Mouse (Mus musculus): Measurements from ENCODE around the gene Hectd3.

The Hectd3 gene

GRCm38 (mm10) chr4:117014901-117015415 is 19.8 kb downstream of the Hectd3 start:
- in situ Hi-C loops (cut with MboI; ENCODE audit: low sequenced_read_pairs) = no loop called here

- in situ Hi-C loops (cut with MboI; ENCODE audit: low sequenced_read_pairs) = no loop called here
These were observed 22.6 kb downstream of the Hectd3 start for GRCm38 (mm10) chr4:117017738-117018137.

- in situ Hi-C loops (cut with MboI; ENCODE audit: low sequenced_read_pairs) = no loop called here
These were observed 23.2 kb downstream of the Hectd3 start for GRCm38 (mm10) chr4:117018327-117018726.

GRCm38 (mm10) chr4:117019206-117020134 is 24.4 kb downstream of the Hectd3 start, which contains the start of gene Eif2b3:
Eif2b3 (plus strand) TSS chr4:117019402.
- in situ Hi-C loops (cut with MboI; ENCODE audit: low sequenced_read_pairs) = loop anchor here (10.0 kb wide), 1 partner anchor 125 kb away; no protein-coding TSS in a partner anchor

- in situ Hi-C loops (cut with MboI; ENCODE audit: low sequenced_read_pairs) = loop anchor here (10.0 kb wide), 1 partner anchor 121 kb away; no protein-coding TSS in a partner anchor
These were observed 28.4 kb downstream of the Hectd3 start for GRCm38 (mm10) chr4:117023469-117023868.

GRCm38 (mm10) chr4:117031105-117031504 is 36.0 kb downstream of the Hectd3 start:
- in situ Hi-C loops (cut with MboI; ENCODE audit: low sequenced_read_pairs) = no loop called here

GRCm38 (mm10) chr4:117039925-117040687 is 45.0 kb downstream of the Hectd3 start:
- in situ Hi-C loops (cut with MboI; ENCODE audit: low sequenced_read_pairs) = no loop called here

GRCm38 (mm10) chr4:117040791-117041190 is 45.7 kb downstream of the Hectd3 start:
- in situ Hi-C loops (cut with MboI; ENCODE audit: low sequenced_read_pairs) = no loop called here

GRCm38 (mm10) chr4:117041283-117041721 is 46.2 kb downstream of the Hectd3 start:
- in situ Hi-C loops (cut with MboI; ENCODE audit: low sequenced_read_pairs) = no loop called here

GRCm38 (mm10) chr4:117048836-117049235 is 53.7 kb downstream of the Hectd3 start:
- in situ Hi-C loops (cut with MboI; ENCODE audit: low sequenced_read_pairs) = no loop called here

GRCm38 (mm10) chr4:117049485-117049884 is 54.4 kb downstream of the Hectd3 start:
- in situ Hi-C loops (cut with MboI; ENCODE audit: low sequenced_read_pairs) = no loop called here

- in situ Hi-C loops (cut with MboI; ENCODE audit: low sequenced_read_pairs) = loop anchor here (5.0 kb wide), 1 partner anchor 45 kb away; the partner anchor contains the start of gene Ptch2
These were observed 57.5 kb downstream of the Hectd3 start for GRCm38 (mm10) chr4:117052626-117053025.

- in situ Hi-C loops (cut with MboI; ENCODE audit: low sequenced_read_pairs) = loop anchor here (5.0 kb wide), 1 partner anchor 43 kb away; the partner anchor contains the start of gene Ptch2
These were observed 58.8 kb downstream of the Hectd3 start for GRCm38 (mm10) chr4:117053956-117054355.

Measured in CH12F3 (cell line).